Mouse (Mus musculus) forebrain, embryonic 11.5 days (tissue): Measurements from ENCODE around the gene Uck1. TPM values are rescaled to one million over a fixed set of nuclear protein-coding genes. Genes with fewer than 3 reads are reported as not detected.

Source experiments
- ATAC-seq: fragments of 200-750 bp; cut with Nextera tagmentation; replicated peaks from 2 replicates; pipeline ENCODE4 v1.8.0; 2017; ENCODE audit warnings: moderate TSS enrichment; ENCODE audit not compliant: low FRiP score
- DNase-seq: peaks from one replicate; pipeline ENCODE4 v3.0.0-alpha.2; 2017; ENCODE audit warnings: low spot score
- H3K27ac ChIP-seq: fragments of 300-500 bp; sonication (generic); 2 replicates; pipeline ENCODE4 v1.5.1; 2014; ENCODE audit warnings: low read depth, low read length
- H3K27me3 ChIP-seq: fragments of 300-500 bp; sonication (generic); 2 replicates; pipeline ENCODE4 v1.6.1; 2014; ENCODE audit warnings: mild to moderate bottlenecking, low read length, mixed read lengths; ENCODE audit not compliant: control insufficient read depth, insufficient read depth
- H3K36me3 ChIP-seq: fragments of 300-500 bp; sonication (generic); 2 replicates; pipeline ENCODE4 v1.6.1; 2014; ENCODE audit warnings: mild to moderate bottlenecking, low read length, moderate library complexity, mixed read lengths; ENCODE audit not compliant: control insufficient read depth, insufficient read depth
- H3K4me1 ChIP-seq: fragments of 300-500 bp; sonication (generic); replicated peaks from 2 replicates; pipeline ENCODE4 v1.6.1; 2014; ENCODE audit warnings: low read length, mixed read lengths; ENCODE audit not compliant: control insufficient read depth, insufficient read depth
- H3K4me2 ChIP-seq: fragments of 300-500 bp; sonication (generic); 2 replicates; pipeline ENCODE4 v1.6.1; 2014; ENCODE audit warnings: low read depth, mild to moderate bottlenecking, low read length, moderate library complexity, mixed read lengths; ENCODE audit not compliant: severe bottlenecking
- H3K4me3 ChIP-seq: fragments of 300-500 bp; sonication (generic); 2 replicates; pipeline ENCODE4 v1.5.1; 2014; ENCODE audit warnings: low read depth, low read length
- H3K9ac ChIP-seq: fragments of 300-500 bp; sonication (generic); 2 replicates; pipeline ENCODE4 v1.6.1; 2014; ENCODE audit warnings: low read length
- H3K9me3 ChIP-seq: fragments of 300-500 bp; sonication (generic); 2 replicates; pipeline ENCODE4 v1.6.1; 2016; ENCODE audit warnings: low read length, mixed read lengths; ENCODE audit not compliant: control insufficient read depth
- WGBS: fragments of 180-500 bp; shearing (Covaris S2); extraction: QIAGEN DNeasy Blood & Tissue Kit; methylation state at CpG from one replicate; pipeline ENCODE4 v1.1.7; 2014; 5-methylcytosine and 5-hydroxymethylcytosine counted together
- polyA plus RNA-seq: library from polyadenylated mRNA; unstranded; fragments of >200 nt; fragmentation: Nextera tagmentation; extraction: Ambion mirVana; gene quantifications from 2 replicates; pipeline ENCODE4 v1.2.1, GENCODE M21; 2014

Uck1 gene
- polyA plus RNA-seq, 1 experiment from 2014 or later: 78.4 TPM

DNA sequence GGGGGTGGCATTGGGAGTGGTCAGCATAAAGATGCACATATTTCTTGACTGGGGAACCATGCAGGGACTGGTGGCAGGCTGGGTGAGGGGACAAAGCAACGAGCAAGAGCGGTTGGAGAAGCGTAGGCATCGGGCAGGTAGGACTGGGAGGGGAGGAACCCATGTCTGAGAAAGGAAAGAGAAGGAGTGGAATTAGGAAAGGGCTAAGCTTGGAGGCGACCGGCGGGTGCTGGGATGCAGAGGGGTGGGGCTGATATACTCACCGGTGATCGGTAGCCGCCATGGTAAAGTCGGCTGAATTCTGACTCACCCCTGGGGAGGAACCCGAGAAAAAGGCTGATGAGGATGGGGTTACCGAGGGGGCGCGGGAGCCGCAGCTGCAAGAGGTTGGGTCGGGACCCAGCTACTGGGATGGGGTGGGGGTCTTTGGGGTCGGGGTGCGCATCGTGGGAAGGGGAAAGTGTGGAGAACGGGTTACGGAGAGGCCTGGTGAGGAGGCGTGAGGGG is 27.4 kb upstream of the Uck1 start, which contains the start of gene Golga2:
Gene Golga2 (plus strand): TSS at position 51 of the 507 bp plus-strand sequence.
- Histone ChIP-seq H3K36me3 (no peaks in the 10 kb centered on the region; the same call in 1 of the 2 replicates), H3K4me1 (peaks cover 9% of the 10 kb centered on the region; the same call in 1 of the 2 replicates), H3K4me3 (peak within 1 kb of the TSS; percentile 94), H3K9ac (peak within 1 kb of the TSS; percentile 89), H3K27me3 (no peaks in the 10 kb centered on the region), H3K27ac (peak within 1 kb of the TSS; percentile 37; the same call in 1 of the 2 replicates), H3K9me3 (no peaks in the 10 kb centered on the region), H3K4me2 (peak within 1 kb of the TSS; percentile 83)
- 3% methylated on average over 23 of the region's 23 CpGs for WGBS
- ATAC-seq: peak; percentile 16; the same call in 1 of the 2 replicates
- no peak for DNase-seq

GRCm38 (mm10) chr2:32283986-32284385 is 24.0 kb upstream of the Uck1 start:
- ATAC-seq (no peak), DNase-seq (no peak)
- 95% methylated on average over 3 of the region's 3 CpGs for WGBS
- H3K4me2 ChIP-seq: no peak overlapping the region
- H3K27ac ChIP-seq: no peak overlapping the region
- no peaks in the 10 kb centered on the region; the same call in 1 of the 2 replicates for H3K36me3 ChIP-seq
- H3K4me1 ChIP-seq: peaks cover 9% of the 10 kb centered on the region; the same call in 1 of the 2 replicates
- H3K9me3 ChIP-seq: no peaks in the 10 kb centered on the region
- H3K4me3 ChIP-seq: no peak overlapping the region
- H3K9ac ChIP-seq: no peak overlapping the region
- no peaks in the 10 kb centered on the region for H3K27me3 ChIP-seq

GRCm38 (mm10) chr2:32282727-32283126 is 22.8 kb upstream of the Uck1 start:
- no peaks in the 10 kb centered on the region for H3K27me3 ChIP-seq
- H3K4me1 ChIP-seq: peaks cover 5% of the 10 kb centered on the region; the same call in 1 of the 2 replicates
- no peak for ATAC-seq
- WGBS: 83% methylated on average over 1 of the region's 1 CpGs
- peaks cover 5% of the 10 kb centered on the region for H3K36me3 ChIP-seq
- H3K9ac ChIP-seq: no peak overlapping the region
- H3K4me2 ChIP-seq: no peak overlapping the region
- no peak overlapping the region for H3K27ac ChIP-seq
- no peak overlapping the region for H3K4me3 ChIP-seq
- peak; percentile 66 for DNase-seq
- H3K9me3 ChIP-seq: no peaks in the 10 kb centered on the region

- H3K27ac ChIP-seq: no peak overlapping the region
- H3K4me1 ChIP-seq: peaks cover 5% of the 10 kb centered on the region; the same call in 1 of the 2 replicates
- peaks cover 7% of the 10 kb centered on the region for H3K36me3 ChIP-seq
- H3K27me3 ChIP-seq: no peaks in the 10 kb centered on the region
- 90% methylated on average over 2 of the region's 2 CpGs for WGBS
- H3K9me3 ChIP-seq: no peaks in the 10 kb centered on the region
- H3K4me2 ChIP-seq: no peak overlapping the region
- H3K9ac ChIP-seq: no peak overlapping the region
- ATAC-seq (no peak), DNase-seq (no peak)
- H3K4me3 ChIP-seq: no peak overlapping the region
Observed at GRCm38 (mm10) chr2:32282289-32282688, 22.3 kb upstream of the Uck1 start.

DNA sequence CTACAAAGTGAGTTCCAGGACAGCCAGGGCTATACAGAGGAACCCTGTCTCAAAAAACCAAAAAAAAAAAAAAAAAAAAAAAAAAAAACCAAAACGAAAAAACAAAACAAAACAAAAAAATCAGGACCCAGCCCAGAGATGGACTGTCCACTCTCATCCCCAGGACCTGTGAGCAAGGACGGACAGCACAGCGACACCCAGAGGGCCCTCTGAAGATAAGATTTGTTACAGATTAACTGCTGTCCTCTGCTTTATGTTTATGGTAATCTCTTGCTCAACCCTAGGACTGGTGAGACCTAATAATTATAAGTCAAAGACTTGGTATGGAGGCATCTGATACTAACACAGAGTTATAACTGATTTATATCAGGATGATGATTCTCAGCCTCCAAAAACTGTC is 15.9 kb upstream of the Uck1 start:
- Histone ChIP-seq H3K27ac (no peak overlapping the region), H3K9ac (no peak overlapping the region), H3K4me3 (no peak overlapping the region), H3K4me2 (no peak overlapping the region), H3K36me3 (peaks cover 7% of the 10 kb centered on the region), H3K27me3 (no peaks in the 10 kb centered on the region), H3K9me3 (no peaks in the 10 kb centered on the region), H3K4me1 (no peaks in the 10 kb centered on the region)
- WGBS: 83% methylated on average over 3 of the region's 3 CpGs
- DNase-seq (no peak), ATAC-seq (no peak)

DNA sequence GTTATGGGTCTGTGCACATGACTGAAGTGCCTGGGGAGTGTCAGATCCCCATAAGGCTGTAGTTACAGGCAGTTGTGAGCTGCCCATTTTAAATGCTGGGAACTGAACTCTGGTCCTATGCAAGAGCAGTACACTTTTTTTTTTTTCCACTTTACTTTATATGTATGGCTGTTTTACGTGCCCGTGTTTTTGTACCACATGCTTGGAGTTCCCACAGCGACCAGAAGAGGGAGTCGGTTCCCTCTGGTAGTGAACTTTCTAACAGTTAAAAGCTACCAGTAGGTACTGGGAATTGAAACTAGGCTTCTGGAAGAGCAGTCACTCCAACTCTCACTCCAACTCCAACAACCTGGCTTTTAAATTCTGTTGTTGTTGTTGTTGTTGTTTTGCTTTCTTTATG is 676 bp upstream of the Uck1 start:
- no peak overlapping the region for H3K27ac ChIP-seq
- H3K9me3 ChIP-seq: no peaks in the 10 kb centered on the region
- DNase-seq: peak; percentile 70
- WGBS: 35% methylated on average over 4 of the region's 4 CpGs
- 0 out of 2 replicates have a peak overlapping the region, but pooled peaks have one; percentile 89 for H3K4me3 ChIP-seq
- H3K27me3 ChIP-seq: no peaks in the 10 kb centered on the region
- no peak; the same call in 1 of the 2 replicates for ATAC-seq
- no peak overlapping the region; the same call in 1 of the 2 replicates for H3K4me2 ChIP-seq
- H3K9ac ChIP-seq: no peak overlapping the region
- peaks cover 5% of the 10 kb centered on the region; the same call in 1 of the 2 replicates for H3K36me3 ChIP-seq
- peaks cover 8% of the 10 kb centered on the region; the same call in 1 of the 2 replicates for H3K4me1 ChIP-seq

DNA sequence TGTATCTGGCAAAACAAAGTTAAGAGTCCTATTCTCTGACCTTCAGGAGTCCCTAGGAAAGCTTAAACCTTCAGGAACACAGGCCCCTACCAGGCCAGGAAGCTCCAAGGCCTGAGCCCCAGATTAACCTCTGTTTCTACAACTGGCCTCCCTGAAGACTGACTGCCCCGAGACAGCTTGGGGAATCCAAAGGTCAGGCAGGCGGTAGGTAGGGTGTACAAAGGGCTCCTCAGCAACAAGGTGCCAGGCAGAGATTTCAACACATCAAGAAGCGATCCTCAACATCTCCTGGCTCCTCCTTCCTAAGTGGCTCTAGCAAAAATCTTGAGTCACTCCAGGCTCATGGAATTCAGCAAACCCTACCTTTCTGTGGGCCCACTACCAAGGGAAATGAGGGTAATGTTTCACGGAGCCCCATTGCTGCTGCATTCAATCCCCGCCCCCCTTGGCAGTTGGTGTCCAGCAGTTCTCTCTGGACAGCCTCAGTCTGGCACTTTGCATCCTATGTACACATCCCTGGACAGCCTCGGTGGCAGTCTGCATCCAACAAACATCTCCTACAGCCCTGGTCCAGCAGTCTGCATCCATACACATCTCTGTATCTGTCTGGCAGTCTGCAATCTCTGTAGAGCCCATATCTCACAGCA is 949 bp downstream of the Uck1 start:
- H3K4me3 ChIP-seq: peak overlapping the region; percentile 89
- ATAC-seq (no peak), DNase-seq (no peak)
- H3K4me2 ChIP-seq: peak overlapping the region; percentile 74
- peaks cover 8% of the 10 kb centered on the region; the same call in 1 of the 2 replicates for H3K4me1 ChIP-seq
- H3K27me3 ChIP-seq: no peaks in the 10 kb centered on the region
- H3K9ac ChIP-seq: peak overlapping the region; percentile 84
- 71% methylated on average over 6 of the region's 6 CpGs for WGBS
- H3K9me3 ChIP-seq: no peaks in the 10 kb centered on the region
- no peak overlapping the region for H3K27ac ChIP-seq
- peaks cover 10% of the 10 kb centered on the region; the same call in 1 of the 2 replicates for H3K36me3 ChIP-seq

GRCm38 (mm10) chr2:32256273-32256672 is 3.7 kb downstream of the Uck1 start:
- no peak overlapping the region for H3K27ac ChIP-seq
- 96% methylated on average over 11 of the region's 11 CpGs for WGBS
- H3K9me3 ChIP-seq: no peaks in the 10 kb centered on the region
- H3K36me3 ChIP-seq: peaks cover 17% of the 10 kb centered on the region; the same call in 1 of the 2 replicates
- H3K4me2 ChIP-seq: no peak overlapping the region
- no peak for ATAC-seq
- no peak overlapping the region for H3K4me3 ChIP-seq
- DNase-seq: no peak
- H3K27me3 ChIP-seq: no peaks in the 10 kb centered on the region
- no peak overlapping the region for H3K9ac ChIP-seq
- peaks cover 8% of the 10 kb centered on the region; the same call in 1 of the 2 replicates for H3K4me1 ChIP-seq
